Mouse (Mus musculus): Measurements from ENCODE around the gene 4930512M02Rik. TPM values are rescaled to one million over a fixed set of nuclear protein-coding genes. Genes with fewer than 3 reads are reported as not detected.
A peak's percentile ranks its signal among the peaks of the same experiment; 100 is the strongest.
"Not testable (repeated sequence)": the region's sequence is repeated elsewhere in the genome, so short reads cannot be mapped to it uniquely, and the experiment has no call there.

Gene 4930512M02Rik
- total RNA-seq (2021) = not detected
- long read RNA-seq, experiment 1 = 0 reads
- long read RNA-seq, experiment 2 = 0 reads

DNA sequence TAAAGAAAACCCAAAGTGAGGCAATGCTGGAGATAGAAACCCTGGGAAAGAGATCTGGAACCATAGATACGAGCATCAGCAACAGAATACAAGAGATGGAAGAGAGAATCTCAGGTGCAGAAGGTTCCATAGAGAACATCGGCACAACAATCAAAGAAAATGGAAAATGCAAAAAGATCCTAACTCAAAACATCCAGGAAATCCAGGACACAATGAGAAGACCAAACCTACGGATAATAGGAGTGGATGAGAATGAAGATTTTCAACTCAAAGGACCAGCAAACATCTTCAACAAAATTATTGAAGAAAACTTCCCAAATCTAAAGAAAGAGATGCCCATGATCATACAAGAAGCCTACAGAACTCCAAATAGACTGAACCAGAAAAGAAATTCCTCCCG is at the start of gene 4930512M02Rik:
Gene 4930512M02Rik (minus strand): TSS at position 101 of the 400 bp plus-strand sequence.
- H3K27ac ChIP-seq; DNase-seq (ENCODE audit: low spot score in 2 of 2); H3K4me3 ChIP-seq: not testable (repeated sequence)

- H3K27ac ChIP-seq = no peak overlapping the region
- DNase-seq (ENCODE audit: low spot score in 2 of 2) = no peak
- no peak overlapping the region for H3K4me3 ChIP-seq
- no peak for TF ChIP-seq CTCF (conservative IDR thresholded peaks at IDR 0.05)
These were observed 49.5 kb upstream of the 4930512M02Rik start for GRCm38 (mm10) chr11:11677165-11677564.

GRCm38 (mm10) chr11:11676068-11676741 is 48.6 kb upstream of the 4930512M02Rik start:
- Histone ChIP-seq H3K27ac (no peak overlapping the region), H3K4me3 (no peak overlapping the region)
- TF ChIP-seq CTCF (conservative IDR thresholded peaks at IDR 0.05) = no peak
- no peak for DNase-seq (ENCODE audit: low spot score in 2 of 2)

GRCm38 (mm10) chr11:11675063-11675462 is 47.4 kb upstream of the 4930512M02Rik start:
- no peak for DNase-seq (ENCODE audit: low spot score in 2 of 2)
- Histone ChIP-seq H3K27ac (no peak overlapping the region), H3K4me3 (no peak overlapping the region)
- no peak for TF ChIP-seq CTCF (conservative IDR thresholded peaks at IDR 0.05)

- no peak for TF ChIP-seq CTCF (conservative IDR thresholded peaks at IDR 0.05)
- no peak overlapping the region for H3K27ac ChIP-seq
These were observed 45.3 kb upstream of the 4930512M02Rik start for GRCm38 (mm10) chr11:11672974-11673373.

GRCm38 (mm10) chr11:11667922-11668290 is 40.3 kb upstream of the 4930512M02Rik start:
- no peak for DNase-seq (ENCODE audit: low spot score in 2 of 2)
- no peak overlapping the region for H3K4me3 ChIP-seq
- TF ChIP-seq CTCF (conservative IDR thresholded peaks at IDR 0.05) = no peak
- H3K27ac ChIP-seq = peak overlapping the region; percentile 28; the same call in 1 of the 2 replicates

More at GRCm38 (mm10) chr11:11672974-11673373, 45.3 kb upstream of the 4930512M02Rik start:
- no peak overlapping the region for H3K4me3 ChIP-seq
- DNase-seq (ENCODE audit: low spot score in 2 of 2) = no peak

DNA sequence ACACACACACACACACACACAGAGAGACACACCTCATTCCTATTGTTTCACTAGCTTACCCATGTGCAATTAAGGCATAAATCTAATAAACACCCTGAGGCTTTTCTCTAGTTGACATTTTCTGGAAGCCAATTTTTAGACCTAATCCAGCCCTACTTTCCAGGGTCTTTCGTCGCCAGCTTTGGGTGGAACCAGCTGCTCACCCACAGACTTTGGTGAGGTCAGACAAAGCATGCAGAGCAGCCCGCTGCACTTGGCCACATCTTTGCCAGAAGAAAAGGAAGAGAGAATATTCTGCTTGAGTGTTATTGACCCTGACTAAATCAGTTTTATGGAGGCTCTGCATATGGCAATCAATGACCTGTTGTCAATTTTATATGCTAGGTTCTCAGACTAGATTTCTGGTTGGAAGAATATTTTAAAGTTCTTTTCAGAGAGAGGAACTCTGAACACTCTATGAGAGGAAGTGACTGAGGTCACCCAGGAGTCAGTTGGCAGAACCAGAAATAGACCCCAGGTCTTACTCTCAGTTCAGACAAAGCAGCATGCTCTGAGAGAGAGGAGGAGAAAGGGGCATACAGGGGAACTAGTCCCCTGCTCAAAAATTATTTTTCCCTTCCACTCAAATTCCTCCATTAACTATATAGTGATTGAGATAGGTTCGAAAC is 39.8 kb upstream of the 4930512M02Rik start:
- Histone ChIP-seq H3K4me3 (no peak overlapping the region), H3K27ac (peak overlapping the region; percentile 28; the same call in 1 of the 2 replicates)
- no peak for TF ChIP-seq CTCF (conservative IDR thresholded peaks at IDR 0.05)
- no peak for DNase-seq (ENCODE audit: low spot score in 2 of 2)

DNA sequence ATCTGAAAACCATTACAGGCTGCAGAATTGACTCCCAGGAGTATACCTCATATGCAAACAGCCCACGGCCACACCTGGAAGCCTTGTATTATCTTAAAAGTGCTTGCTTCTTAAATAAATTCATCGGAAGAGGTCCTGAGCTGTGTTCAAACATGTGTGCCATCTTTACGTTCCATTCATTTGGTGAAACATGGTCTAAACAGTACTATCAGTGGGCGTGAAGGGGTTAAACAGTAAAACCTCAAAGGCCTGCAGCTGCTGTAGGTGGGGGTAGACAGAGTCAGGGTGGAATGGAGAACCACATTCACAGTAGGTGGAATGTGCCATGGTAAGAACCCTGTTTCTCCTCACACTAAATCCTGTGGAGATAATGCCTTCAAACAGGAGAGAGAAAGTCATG is 33.0 kb upstream of the 4930512M02Rik start:
- DNase-seq (ENCODE audit: low spot score in 2 of 2) = no peak

GRCm38 (mm10) chr11:11658834-11659233 is 31.2 kb upstream of the 4930512M02Rik start:
- no peak for DNase-seq (ENCODE audit: low spot score in 2 of 2)
- TF ChIP-seq CTCF (conservative IDR thresholded peaks at IDR 0.05) = no peak
- Histone ChIP-seq H3K27ac (no peak overlapping the region), H3K4me3 (no peak overlapping the region)

More for the DNA sequence above, 33.0 kb upstream of the 4930512M02Rik start:
- no peak for TF ChIP-seq CTCF (conservative IDR thresholded peaks at IDR 0.05)
- no peak overlapping the region for H3K4me3 ChIP-seq
- no peak overlapping the region for H3K27ac ChIP-seq

DNA sequence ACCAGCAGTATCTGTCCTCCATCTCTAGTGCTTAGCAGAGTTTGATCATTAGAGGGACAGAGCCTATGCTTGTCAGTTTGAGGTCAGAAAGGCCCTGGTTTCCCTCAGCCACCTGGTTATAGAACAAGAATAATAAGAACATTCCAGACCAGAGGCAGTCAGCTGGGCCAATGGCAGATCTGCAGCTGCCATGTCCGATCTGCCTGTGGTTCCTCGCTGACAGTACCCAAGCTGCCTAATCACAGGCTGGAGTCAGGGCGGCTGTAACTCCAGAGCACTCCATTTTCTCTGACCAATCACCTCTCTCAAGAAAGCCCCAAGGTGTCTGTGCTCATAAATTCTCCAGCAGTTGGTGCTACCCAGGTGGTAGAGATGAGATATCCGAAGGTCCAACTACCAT is 30.0 kb upstream of the 4930512M02Rik start:
- DNase-seq (ENCODE audit: low spot score in 2 of 2) = no peak
- H3K27ac ChIP-seq = no peak overlapping the region

GRCm38 (mm10) chr11:11656995-11657530 is 29.4 kb upstream of the 4930512M02Rik start:
- TF ChIP-seq CTCF (conservative IDR thresholded peaks at IDR 0.05) = no peak
- Histone ChIP-seq H3K4me3 (no peak overlapping the region), H3K27ac (no peak overlapping the region)
- no peak for DNase-seq (ENCODE audit: low spot score in 2 of 2)

More for the DNA sequence above, 30.0 kb upstream of the 4930512M02Rik start:
- no peak overlapping the region for H3K4me3 ChIP-seq
- TF ChIP-seq CTCF (conservative IDR thresholded peaks at IDR 0.05) = no peak

GRCm38 (mm10) chr11:11656388-11656787 is 28.8 kb upstream of the 4930512M02Rik start:
- H3K4me3 ChIP-seq = no peak overlapping the region
- H3K27ac ChIP-seq = no peak overlapping the region
- DNase-seq (ENCODE audit: low spot score in 2 of 2) = no peak
- no peak for TF ChIP-seq CTCF (conservative IDR thresholded peaks at IDR 0.05)

- DNase-seq (ENCODE audit: low spot score in 2 of 2) = no peak
- Histone ChIP-seq H3K27ac (no peak overlapping the region), H3K4me3 (no peak overlapping the region)
- no peak for TF ChIP-seq CTCF (conservative IDR thresholded peaks at IDR 0.05)
These were observed 16.7 kb upstream of the 4930512M02Rik start for GRCm38 (mm10) chr11:11644303-11644702.
